In the genomic region with DNA sequence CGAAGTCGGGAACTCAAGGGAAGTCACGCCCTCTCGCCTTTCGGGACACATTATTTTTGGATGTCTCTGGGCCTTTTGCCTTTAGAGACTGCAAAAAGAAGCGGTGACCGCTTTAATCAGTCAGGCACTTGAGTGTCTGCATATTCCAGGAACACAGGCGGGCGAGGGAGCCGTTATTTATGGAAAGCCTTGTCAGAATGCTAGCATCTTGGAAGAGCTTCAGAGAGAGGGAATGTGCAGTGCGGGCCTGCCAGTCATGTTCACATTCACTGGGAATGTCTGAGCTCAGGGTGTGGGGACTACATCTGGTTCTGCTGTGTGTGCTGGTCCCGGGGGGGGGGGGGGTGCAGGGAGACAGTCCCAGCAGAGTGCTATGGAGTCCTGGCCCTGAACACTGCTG, we compare ENCODE assay signal across 11 mouse cellular contexts. TPM values are rescaled to one million over a fixed set of nuclear protein-coding genes. Genes with fewer than 3 reads are reported as not detected.
DNase-seq lines count a peak whose midpoint lies in the region; ATAC-seq and TF ChIP-seq lines count a peak whose summit lies in the region.
"Had no signal": no experiment of that assay in that cellular context is flagged by ENCODE, and none has a peak within 500 bp of the region (broad histone marks: within the 10 kb centered on the region; RNA-seq: fewer than 3 reads in every experiment).

No protein-coding gene starts in this region.

- H3K27me3 ChIP-seq in midbrain, embryonic 15.5 days (replicated peaks), result no peaks in the 10 kb centered on the region; the same call in 1 of the 2 replicates

- H3K4me3 ChIP-seq in lung, adult 2 months (replicated peaks; ENCODE audit: extremely low read depth, low read depth, low read length), result no peak overlapping the region
- no peak overlapping the region for H3K4me3 ChIP-seq in midbrain, embryonic 15.5 days

- H3K36me3 ChIP-seq in midbrain, embryonic 15.5 days (replicated peaks), result no peaks in the 10 kb centered on the region

- TF ChIP-seq POLR2A in lung, adult 2 months (IDR thresholded peaks at IDR 0.05; ENCODE audit: borderline replicate concordance, extremely low read depth, low read depth, low read length), result no peak

- TF ChIP-seq CTCF in lung, adult 2 months (IDR thresholded peaks at IDR 0.05; ENCODE audit: insufficient read depth, low read length), result no peak

- ATAC-seq in midbrain, embryonic 15.5 days (replicated peaks), result no peak

- peak; percentile 15 to 24 for DNase-seq in lung, adult 18-20 months
- DNase-seq in lung, adult 2 months, result no peak
- DNase-seq in heart, adult 11 months, result peak; percentile 97
- DNase-seq in left cerebral cortex, postnatal 25 days (ENCODE audit: low spot score in 2 of 2), result peak; percentile 50 to 88
- DNase-seq in skeletal muscle tissue, adult 2 months (ENCODE audit: low read depth, low spot score), result peak; percentile 79
- no peak for DNase-seq in embryo, embryonic 11 days
- no peak for DNase-seq in MN1 (ENCODE audit: low spot score)

- H3K4me1 ChIP-seq in lung, adult 2 months (ENCODE audit: control insufficient read depth, insufficient read depth, low read length), result no peaks in the 10 kb centered on the region
- no peaks in the 10 kb centered on the region for H3K4me1 ChIP-seq in midbrain, embryonic 15.5 days

- no peak overlapping the region for H3K27ac ChIP-seq in midbrain, embryonic 15.5 days
- H3K27ac ChIP-seq: macrophage had no signal

- no peak overlapping the region for H3K4me2 ChIP-seq in midbrain, embryonic 15.5 days

- H3K9me3 ChIP-seq in midbrain, embryonic 15.5 days, result no peaks in the 10 kb centered on the region

- whole genome bisulfite sequencing in lung, adult 2 months, result 60% methylated on average over 12 of the region's 12 CpGs
- WGBS in midbrain, embryonic 15.5 days, result 87% methylated on average over 12 of the region's 12 CpGs

- H3K9ac ChIP-seq in midbrain, embryonic 15.5 days, result no peak overlapping the region

- intact Hi-C loops in left cerebral cortex, postnatal 25 days (cut with DNase I), result loop anchor here (10.0 kb wide), 1 partner anchor 281 kb away; no protein-coding TSS in a partner anchor

RNA-seq across cellular contexts. Expression of a gene that starts 5.0 kb away (rescaled TPM):
- not detected in 2 replicates for polyA plus RNA-seq in lung, adult 2 months (2012; rRNA removed)
- not detected for total RNA-seq in left cerebral cortex, postnatal 25 days (2021)
- polyA plus RNA-seq in midbrain, embryonic 15.5 days (2015; fragmentation: Nextera tagmentation; extraction: Ambion mirVana), result 0.24 TPM in 1 of 2 replicates, not detected in the other
- polyA plus RNA-seq: embryonic facial prominence, embryonic 11.5 days; intestine, embryonic 14.5 days; macrophage had no signal

RNA-seq across cellular contexts. Expression of a gene that starts 21.7 kb away (rescaled TPM):
- 50.9 and 56.2 TPM in 2 replicates for polyA plus RNA-seq in lung, adult 2 months (2012; rRNA removed)
- total RNA-seq in left cerebral cortex, postnatal 25 days (2021), result 100 to 1,000 TPM; 137 to 142 TPM
- 87.6 and 87.7 TPM in 2 replicates for polyA plus RNA-seq in midbrain, embryonic 15.5 days (2015; fragmentation: Nextera tagmentation; extraction: Ambion mirVana)

Comparison
In these comparisons a context has a peak if more than half of its experiments do, and no peak if none do; other contexts are left out.
1. DNase-seq: peak in lung, adult 18-20 months (2 of 2), heart, adult 11 months (single experiment), left cerebral cortex, postnatal 25 days (2 of 2) and skeletal muscle tissue, adult 2 months (single experiment); none in lung, adult 2 months (single experiment), embryo, embryonic 11 days (single experiment) and MN1 (single experiment).